Mouse (Mus musculus): ENCODE results near the gene Fat1. TPM values are rescaled to one million over a fixed set of nuclear protein-coding genes. Genes with fewer than 3 reads are reported as not detected.

The Fat1 gene
- polyA plus RNA-seq (2016; fragmentation: Nextera tagmentation; extraction: Ambion mirVana) = 12.5 and 15.7 TPM in 2 replicates

DNA sequence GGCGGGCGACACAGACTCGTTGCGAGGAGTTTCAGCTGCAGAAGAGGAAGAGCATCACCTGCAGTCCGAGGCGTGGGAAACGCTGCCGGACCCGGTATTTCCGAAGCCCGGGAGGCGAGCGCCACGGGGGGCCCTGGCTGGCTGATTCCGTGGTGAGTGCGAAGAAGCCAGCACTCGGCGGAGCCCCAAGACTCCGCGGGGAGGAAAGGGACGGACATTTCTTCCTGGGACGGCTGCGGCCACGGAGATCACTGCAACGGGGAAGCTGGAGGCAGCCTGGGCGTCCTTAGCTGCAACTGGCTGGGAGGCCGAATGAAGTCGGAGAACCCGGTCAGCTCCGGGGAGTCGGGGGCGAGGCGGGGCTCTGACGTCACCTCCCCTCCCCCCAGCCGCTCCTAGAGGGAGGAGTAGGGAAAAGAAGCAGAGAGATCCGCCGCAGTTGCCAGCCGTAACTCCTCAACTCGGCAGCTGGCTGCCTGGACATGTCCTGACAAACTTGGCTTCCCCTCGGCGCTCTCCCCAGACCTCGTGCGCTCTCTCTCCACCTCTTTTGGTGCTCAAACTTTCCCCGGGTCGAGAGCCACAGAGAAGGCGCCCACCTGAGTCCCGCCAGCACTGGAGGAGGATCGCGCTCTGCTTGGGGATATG, at the start of gene Fat1:
Gene Fat1, plus strand, starts transcription at position 598 of the 648 bp plus-strand sequence.
- WGBS = under 1% methylated on average over 49 of the region's 49 CpGs
- Histone ChIP-seq H3K27ac (peak within 1 kb of the TSS; percentile 93), H3K4me3 (peak within 1 kb of the TSS; percentile 80), H3K27me3 (ENCODE audit: insufficient read depth, poor library complexity, severe bottlenecking) (peaks cover 4% of the 10 kb centered on the region; the same call in 1 of the 2 replicates), H3K9me3 (no peaks in the 10 kb centered on the region), H3K36me3 (no peaks in the 10 kb centered on the region), H3K4me1 (replicated peaks) (peaks cover 20% of the 10 kb centered on the region)
- peak; percentile 92 for DNase-seq (ENCODE audit: low spot score)

DNA sequence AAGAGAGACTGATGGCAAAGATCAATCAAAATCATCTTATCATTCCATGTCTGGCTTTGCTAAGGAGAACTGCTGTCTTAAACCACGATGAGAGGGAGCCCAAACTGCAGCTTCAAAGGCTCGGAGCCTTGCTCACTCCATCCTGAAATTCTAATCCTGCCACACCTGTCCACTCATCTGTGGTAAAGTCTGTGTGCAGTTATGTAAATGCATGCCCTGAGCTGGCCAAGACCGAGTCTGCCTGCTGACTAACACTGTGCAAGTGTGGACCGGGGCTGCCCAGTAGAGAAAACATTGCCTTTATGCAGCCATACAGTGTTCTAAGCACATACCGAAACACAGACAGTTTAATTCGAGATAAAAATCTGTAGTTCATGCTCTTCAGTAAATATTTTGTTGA, 40.6 kb upstream of the Fat1 start:
- H3K36me3 ChIP-seq = no peaks in the 10 kb centered on the region
- no peak overlapping the region for H3K27ac ChIP-seq
- WGBS = 83% methylated on average over 6 of the region's 6 CpGs
- H3K9me3 ChIP-seq = no peaks in the 10 kb centered on the region
- DNase-seq (ENCODE audit: low spot score) = no peak
- no peaks in the 10 kb centered on the region for H3K27me3 ChIP-seq (ENCODE audit: insufficient read depth, poor library complexity, severe bottlenecking)
- no peaks in the 10 kb centered on the region; the same call in 1 of the 2 replicates for H3K4me1 ChIP-seq (replicated peaks)
- H3K4me3 ChIP-seq = no peak overlapping the region

DNA sequence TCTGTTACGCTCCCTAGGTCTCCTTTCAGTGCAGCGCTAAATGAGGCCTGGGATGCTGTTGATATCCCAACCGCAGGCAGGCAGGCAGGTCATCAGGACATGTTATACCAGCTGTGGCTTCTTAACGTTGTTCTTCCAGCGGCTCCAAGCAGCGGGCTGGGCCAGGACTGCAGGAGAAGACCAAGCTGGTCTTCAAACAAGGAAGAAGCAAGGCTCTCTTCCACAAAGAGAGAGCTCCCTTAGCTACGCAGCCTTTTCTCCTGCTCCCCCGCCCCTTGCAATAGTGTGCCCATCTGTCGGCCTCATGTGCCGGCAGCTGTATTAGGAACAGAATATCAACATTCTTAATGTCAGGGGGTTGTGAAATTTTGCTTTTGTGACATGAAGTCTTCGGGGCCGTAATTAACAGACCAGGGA, 35.7 kb upstream of the Fat1 start:
- peak; percentile 34 for DNase-seq (ENCODE audit: low spot score)
- no peaks in the 10 kb centered on the region; the same call in 1 of the 2 replicates for H3K4me1 ChIP-seq (replicated peaks)
- H3K36me3 ChIP-seq = no peaks in the 10 kb centered on the region
- H3K4me3 ChIP-seq = no peak overlapping the region
- no peak overlapping the region for H3K27ac ChIP-seq
- WGBS = 56% methylated on average over 12 of the region's 12 CpGs
- no peaks in the 10 kb centered on the region for H3K27me3 ChIP-seq (ENCODE audit: insufficient read depth, poor library complexity, severe bottlenecking)
- H3K9me3 ChIP-seq = no peaks in the 10 kb centered on the region

DNA sequence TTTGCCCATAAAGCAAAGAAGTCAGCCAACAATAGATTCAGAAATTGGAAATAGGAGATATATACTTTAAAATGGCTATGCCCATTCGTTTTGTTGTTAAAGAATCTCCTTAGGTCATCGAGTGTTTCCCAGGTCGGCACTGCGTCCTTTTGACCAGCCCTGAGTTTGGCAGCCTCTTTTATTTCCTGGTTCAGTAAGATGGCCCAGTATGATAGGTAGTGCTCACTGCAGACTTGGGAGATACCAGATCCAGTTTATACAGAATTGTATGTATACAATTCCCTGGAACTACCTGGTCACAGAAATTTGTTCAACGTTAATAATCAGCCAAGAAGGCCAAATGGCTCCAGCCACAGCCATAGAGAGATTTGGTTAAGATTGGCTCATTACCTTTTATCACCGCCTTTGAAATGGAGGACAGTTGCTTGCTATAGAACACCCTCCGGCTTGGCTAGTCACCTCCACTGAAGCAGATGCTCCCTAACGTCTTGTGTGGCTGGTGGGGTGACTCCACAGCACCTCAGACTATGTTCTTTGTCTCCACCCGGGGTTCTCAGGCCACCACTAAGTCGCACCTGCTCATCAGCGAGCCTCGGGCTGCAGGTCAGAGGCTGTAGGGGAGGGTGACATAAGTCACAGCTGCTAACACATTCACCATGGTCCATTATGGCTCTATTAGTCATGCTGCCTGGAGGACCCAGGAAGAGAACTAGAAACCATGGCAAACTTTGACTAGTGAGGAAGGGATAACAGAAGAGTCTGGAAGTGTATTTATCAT, 23.9 kb upstream of the Fat1 start:
- Histone ChIP-seq H3K27ac (no peak overlapping the region), H3K27me3 (ENCODE audit: insufficient read depth, poor library complexity, severe bottlenecking) (no peaks in the 10 kb centered on the region), H3K4me3 (no peak overlapping the region), H3K9me3 (no peaks in the 10 kb centered on the region), H3K4me1 (replicated peaks) (no peaks in the 10 kb centered on the region), H3K36me3 (no peaks in the 10 kb centered on the region)
- WGBS = 84% methylated on average over 12 of the region's 12 CpGs
- DNase-seq (ENCODE audit: low spot score) = no peak

DNA sequence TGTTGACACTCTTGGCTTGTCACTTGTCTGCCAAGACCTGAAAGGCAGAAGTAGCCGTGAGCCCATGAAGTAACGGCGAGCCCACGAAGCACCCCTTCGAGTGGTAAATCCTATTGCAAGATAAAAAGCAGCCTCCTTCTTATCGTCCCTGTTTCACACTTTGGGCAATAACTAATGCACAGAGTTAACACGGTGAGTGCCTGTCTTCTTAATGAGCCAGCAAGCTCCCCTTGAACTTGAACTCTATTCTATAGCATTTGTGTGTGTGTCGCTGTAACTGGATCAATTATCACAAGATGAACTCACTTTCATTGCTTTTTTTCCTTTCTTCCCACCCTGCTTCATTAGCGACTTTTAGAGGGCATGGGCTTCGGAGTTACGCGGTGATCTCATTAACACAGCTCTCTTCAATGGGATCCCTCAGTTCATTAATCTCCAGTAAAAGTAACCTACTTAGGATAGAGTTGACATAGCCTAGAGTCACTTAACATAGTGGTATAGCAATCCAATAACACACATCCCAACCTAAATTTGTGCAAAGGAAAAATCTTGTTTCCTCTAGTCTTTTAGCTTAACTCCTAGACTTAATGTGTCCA, 15.7 kb upstream of the Fat1 start:
- Histone ChIP-seq H3K27ac (no peak overlapping the region), H3K4me1 (replicated peaks) (no peaks in the 10 kb centered on the region), H3K4me3 (no peak overlapping the region), H3K36me3 (no peaks in the 10 kb centered on the region), H3K9me3 (no peaks in the 10 kb centered on the region), H3K27me3 (ENCODE audit: insufficient read depth, poor library complexity, severe bottlenecking) (no peaks in the 10 kb centered on the region)
- DNase-seq (ENCODE audit: low spot score) = no peak
- 95% methylated on average over 12 of the region's 12 CpGs for WGBS

DNA sequence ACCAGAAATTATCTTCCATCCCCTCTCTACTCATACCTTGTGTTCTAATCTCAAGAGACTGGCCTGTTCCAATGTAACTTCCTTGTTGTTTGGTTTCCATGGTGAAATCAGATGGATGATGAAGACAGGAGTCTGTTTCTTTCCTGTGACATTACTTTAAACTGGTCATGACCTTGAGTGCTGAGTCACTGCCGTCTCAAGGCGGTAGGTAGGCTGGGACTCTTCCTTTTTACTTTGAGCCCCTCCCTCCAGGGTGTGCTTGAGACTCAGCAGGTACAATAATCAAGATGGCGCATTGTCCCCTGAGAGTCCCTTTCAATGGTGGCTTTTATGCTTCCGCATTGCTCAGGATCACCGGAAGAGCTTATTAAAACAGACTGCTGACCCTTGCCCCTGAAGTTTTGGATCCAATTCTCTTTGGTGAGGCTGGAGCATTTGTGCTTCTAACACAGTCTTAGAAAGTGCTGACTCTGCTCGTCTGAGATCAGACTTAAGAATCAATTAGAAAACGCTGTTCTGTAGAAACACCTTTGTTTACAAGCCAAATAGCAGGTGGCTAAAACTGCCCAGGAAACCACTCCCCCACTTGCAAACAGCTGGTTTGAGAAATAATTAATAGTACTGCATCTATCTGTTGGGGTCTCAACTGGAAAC, 14.7 kb upstream of the Fat1 start:
- H3K27ac ChIP-seq = no peak overlapping the region
- no peaks in the 10 kb centered on the region for H3K27me3 ChIP-seq (ENCODE audit: insufficient read depth, poor library complexity, severe bottlenecking)
- H3K4me3 ChIP-seq = no peak overlapping the region
- H3K9me3 ChIP-seq = no peaks in the 10 kb centered on the region
- no peak for DNase-seq (ENCODE audit: low spot score)
- no peaks in the 10 kb centered on the region for H3K36me3 ChIP-seq
- H3K4me1 ChIP-seq (replicated peaks) = no peaks in the 10 kb centered on the region
- 68% methylated on average over 7 of the region's 7 CpGs for WGBS

DNA sequence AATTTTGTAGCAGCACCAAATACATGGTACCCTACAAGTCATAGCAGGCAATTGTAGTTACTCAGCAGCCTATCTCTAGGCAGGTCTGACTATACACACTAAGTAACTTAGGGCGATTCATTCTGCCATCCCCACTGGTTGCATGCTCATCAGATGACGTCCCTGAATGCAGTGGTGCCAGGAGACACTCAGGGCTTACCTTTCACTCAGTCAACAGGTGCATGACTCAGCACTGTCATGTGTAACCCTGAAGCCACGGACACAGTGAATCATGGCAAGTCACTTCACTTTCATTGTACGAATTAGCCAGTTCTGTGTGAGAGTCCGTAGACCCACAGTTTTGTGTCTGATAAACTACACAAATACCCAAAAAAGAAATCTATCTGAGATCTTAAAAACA, 10.3 kb upstream of the Fat1 start:
- H3K9me3 ChIP-seq = no peaks in the 10 kb centered on the region
- DNase-seq (ENCODE audit: low spot score) = no peak
- WGBS = 93% methylated on average over 5 of the region's 5 CpGs
- H3K36me3 ChIP-seq = no peaks in the 10 kb centered on the region
- no peak overlapping the region for H3K27ac ChIP-seq
- no peak overlapping the region for H3K4me3 ChIP-seq
- H3K4me1 ChIP-seq (replicated peaks) = no peaks in the 10 kb centered on the region
- H3K27me3 ChIP-seq (ENCODE audit: insufficient read depth, poor library complexity, severe bottlenecking) = no peaks in the 10 kb centered on the region

DNA sequence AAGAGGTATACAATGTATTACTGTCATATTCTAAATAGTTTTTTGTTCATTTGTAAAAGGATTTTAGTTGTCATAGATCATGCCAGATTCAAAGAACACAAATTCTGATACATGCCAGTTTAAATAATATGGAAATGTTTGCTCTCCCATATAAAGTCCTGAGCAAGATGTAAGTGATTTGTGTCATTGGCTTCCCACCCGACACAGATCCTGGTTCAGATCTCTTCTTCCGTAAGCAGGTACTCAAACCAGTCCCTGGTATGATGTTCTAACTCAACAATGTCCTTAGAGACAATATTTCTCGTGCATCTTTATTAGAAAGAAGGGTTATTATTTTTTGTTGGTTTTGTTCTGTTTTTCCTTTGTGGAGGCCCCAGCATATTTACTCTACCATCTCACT, 5.2 kb upstream of the Fat1 start:
- no peak for DNase-seq (ENCODE audit: low spot score)
- Histone ChIP-seq H3K27ac (no peak overlapping the region), H3K4me1 (replicated peaks) (peaks cover 11% of the 10 kb centered on the region), H3K9me3 (no peaks in the 10 kb centered on the region), H3K4me3 (no peak overlapping the region), H3K36me3 (no peaks in the 10 kb centered on the region), H3K27me3 (ENCODE audit: insufficient read depth, poor library complexity, severe bottlenecking) (peaks cover 4% of the 10 kb centered on the region; the same call in 1 of the 2 replicates)
- 87% methylated on average over 3 of the region's 3 CpGs for WGBS

DNA sequence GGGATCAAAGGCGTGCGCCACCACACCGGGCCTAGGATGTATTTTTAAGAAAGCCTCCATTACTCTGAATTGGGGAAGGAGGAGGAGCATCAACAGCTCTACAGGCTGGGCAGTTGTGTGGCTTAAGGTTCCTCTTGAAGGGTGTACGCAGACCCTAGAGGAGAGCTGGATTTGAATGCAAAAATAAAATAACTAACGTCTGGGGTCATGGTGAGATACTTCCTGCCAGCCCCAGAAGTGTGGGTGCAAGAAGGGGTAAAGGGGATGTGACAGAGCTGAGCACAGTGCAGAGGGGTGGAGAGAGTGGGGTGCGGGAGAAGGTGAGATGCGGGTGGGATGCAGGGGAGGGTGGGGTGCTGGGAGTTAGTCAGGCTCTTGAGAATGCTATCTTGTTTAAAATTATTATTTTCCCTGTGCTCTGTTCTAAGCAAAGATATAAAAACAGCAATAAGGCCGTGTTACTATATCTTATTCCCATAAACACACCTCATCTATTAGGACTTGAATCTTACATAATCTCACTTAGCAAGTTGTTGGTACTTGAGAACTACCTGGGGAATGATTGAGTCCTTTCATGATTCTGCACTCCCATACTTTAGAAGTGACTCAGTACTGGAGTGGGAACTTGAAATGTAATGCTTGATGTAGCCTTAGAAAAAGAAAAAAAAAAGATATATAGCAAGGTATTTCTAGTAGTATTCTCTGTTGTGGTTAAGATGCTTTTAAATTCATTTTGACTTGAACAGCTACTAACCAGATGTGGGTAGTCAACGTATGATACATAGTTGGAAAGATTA, 2.5 kb upstream of the Fat1 start:
- H3K27ac ChIP-seq = no peak overlapping the region
- WGBS = 93% methylated on average over 9 of the region's 9 CpGs
- no peaks in the 10 kb centered on the region for H3K9me3 ChIP-seq
- no peak for DNase-seq (ENCODE audit: low spot score)
- no peaks in the 10 kb centered on the region for H3K36me3 ChIP-seq
- peaks cover 11% of the 10 kb centered on the region for H3K4me1 ChIP-seq (replicated peaks)
- no peak overlapping the region for H3K4me3 ChIP-seq
- peaks cover 4% of the 10 kb centered on the region; the same call in 1 of the 2 replicates for H3K27me3 ChIP-seq (ENCODE audit: insufficient read depth, poor library complexity, severe bottlenecking)

DNA sequence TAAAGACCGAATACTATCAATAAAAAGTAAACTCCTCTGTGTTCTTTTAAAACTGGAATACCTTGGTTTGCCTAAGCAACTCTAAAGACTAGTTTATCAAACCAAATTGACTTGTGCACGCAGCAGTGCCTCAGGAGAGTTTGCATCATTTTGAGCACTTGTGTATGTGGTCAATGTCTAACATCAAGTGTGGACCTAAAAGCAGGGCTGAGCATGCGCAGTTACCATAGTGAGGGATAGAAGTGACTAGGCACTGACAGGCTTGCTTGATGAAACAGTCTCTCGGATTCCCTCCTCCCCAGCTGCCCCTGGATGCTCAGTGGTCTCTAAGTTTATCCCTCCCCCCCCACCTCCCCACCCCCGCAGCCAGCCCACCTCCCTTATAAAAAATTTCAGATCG, 1.8 kb upstream of the Fat1 start:
- Histone ChIP-seq H3K9me3 (no peaks in the 10 kb centered on the region), H3K36me3 (no peaks in the 10 kb centered on the region), H3K4me1 (replicated peaks) (peaks cover 11% of the 10 kb centered on the region), H3K27me3 (ENCODE audit: insufficient read depth, poor library complexity, severe bottlenecking) (peaks cover 4% of the 10 kb centered on the region; the same call in 1 of the 2 replicates), H3K27ac (no peak overlapping the region), H3K4me3 (peak overlapping the region; percentile 80)
- no peak for DNase-seq (ENCODE audit: low spot score)
- 41% methylated on average over 6 of the region's 6 CpGs for WGBS

DNA sequence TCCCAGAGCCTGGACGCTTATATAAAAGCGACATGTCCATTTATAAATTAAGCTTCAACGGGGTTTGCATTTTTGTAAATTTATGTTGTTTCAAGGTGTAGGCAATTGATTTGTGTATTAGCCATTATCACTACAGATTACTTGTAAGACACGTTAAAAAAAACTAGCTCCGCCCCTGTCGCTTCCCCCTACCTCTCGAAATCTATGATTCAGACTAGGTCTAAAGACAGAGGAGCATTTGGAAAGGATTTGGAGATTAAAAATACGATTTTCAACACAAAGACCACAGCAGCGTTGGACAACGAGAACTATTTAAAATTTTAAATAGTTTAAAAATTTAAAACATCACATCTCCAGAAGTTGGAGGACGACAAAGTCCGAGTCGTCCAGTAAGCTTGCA, 831 bp upstream of the Fat1 start:
- peak overlapping the region; percentile 80 for H3K4me3 ChIP-seq
- H3K36me3 ChIP-seq = no peaks in the 10 kb centered on the region
- no peaks in the 10 kb centered on the region for H3K9me3 ChIP-seq
- no peak for DNase-seq (ENCODE audit: low spot score)
- H3K27ac ChIP-seq = peak overlapping the region; percentile 93
- H3K4me1 ChIP-seq (replicated peaks) = peaks cover 15% of the 10 kb centered on the region
- H3K27me3 ChIP-seq (ENCODE audit: insufficient read depth, poor library complexity, severe bottlenecking) = peaks cover 4% of the 10 kb centered on the region; the same call in 1 of the 2 replicates
- 2% methylated on average over 13 of the region's 13 CpGs for WGBS

DNA sequence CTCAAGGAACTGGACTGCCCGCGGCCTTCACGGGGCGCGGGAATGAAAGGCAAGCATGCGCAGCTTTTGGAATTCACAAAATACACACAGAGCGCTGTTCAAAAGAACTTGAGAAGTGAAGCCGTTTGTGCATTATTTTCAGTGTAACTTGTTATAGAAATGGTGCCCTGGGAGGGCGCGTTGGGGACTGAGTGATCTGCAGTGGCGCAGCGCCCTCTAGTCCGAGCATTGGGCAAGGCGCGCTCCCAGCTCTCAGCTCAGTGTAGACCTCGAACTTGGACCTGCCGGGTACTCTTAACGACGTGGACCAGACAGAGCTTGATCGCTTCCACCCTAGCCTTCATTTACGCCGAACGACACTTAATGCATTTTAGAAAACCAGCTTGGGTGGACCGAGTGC, 494 bp downstream of the Fat1 start:
- Histone ChIP-seq H3K36me3 (no peaks in the 10 kb centered on the region), H3K9me3 (no peaks in the 10 kb centered on the region), H3K27me3 (ENCODE audit: insufficient read depth, poor library complexity, severe bottlenecking) (peaks cover 4% of the 10 kb centered on the region; the same call in 1 of the 2 replicates), H3K4me3 (peak overlapping the region; percentile 80), H3K4me1 (replicated peaks) (peaks cover 21% of the 10 kb centered on the region), H3K27ac (peak overlapping the region; percentile 93)
- WGBS = under 1% methylated on average over 24 of the region's 24 CpGs
- DNase-seq (ENCODE audit: low spot score) = peak; percentile 90
